Mouse (Mus musculus) bone marrow, adult 2 months (tissue): ENCODE measurements at regions not wholly inside any gene's neighbourhood (a gene's known extent, or its start where the extent isn't known, plus 50 kb on each side); places are given as distances from the start of the nearest gene placed in this dataset.

Source experiments
- CTCF ChIP-seq: fragments of 200-500 bp; IDR thresholded peaks from 2 replicates; pipeline ENCODE4 v1.5.1; 2011; ENCODE audit warnings: low read length, control low read depth; ENCODE audit not compliant: control insufficient read depth, insufficient read depth
- POLR2A ChIP-seq: fragments of 200-500 bp; IDR thresholded peaks from 2 replicates; pipeline ENCODE4 v1.6.1; 2011; ENCODE audit warnings: low read depth, mild to moderate bottlenecking, control low read depth, low read length, borderline replicate concordance; ENCODE audit not compliant: control insufficient read depth

DNA sequence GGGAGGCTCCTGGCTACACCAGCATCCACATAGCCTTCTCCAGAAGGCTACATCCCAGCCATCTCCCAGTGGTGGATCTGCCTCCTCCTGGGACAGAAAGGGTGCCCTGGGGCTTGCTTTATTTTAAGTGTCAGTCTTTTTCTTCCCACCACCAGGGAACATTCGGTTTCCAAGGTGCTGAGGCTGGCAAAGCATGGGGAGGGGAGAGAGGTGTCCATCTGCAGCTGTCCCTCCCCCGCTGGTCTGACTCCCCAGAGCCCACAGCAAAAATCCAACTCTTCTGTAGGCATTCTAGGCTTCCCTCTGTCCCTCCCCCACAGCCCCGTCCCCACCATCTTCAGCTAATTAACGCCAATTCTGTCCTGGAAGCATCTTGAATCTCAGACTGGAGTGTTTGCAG is 74.1 kb upstream of the Sec14l1 start:
- TF ChIP-seq CTCF (no peak), POLR2A (no peak)
